Mouse (Mus musculus): Measurements from ENCODE around the gene Prl6a1.

Gene Prl6a1

DNA sequence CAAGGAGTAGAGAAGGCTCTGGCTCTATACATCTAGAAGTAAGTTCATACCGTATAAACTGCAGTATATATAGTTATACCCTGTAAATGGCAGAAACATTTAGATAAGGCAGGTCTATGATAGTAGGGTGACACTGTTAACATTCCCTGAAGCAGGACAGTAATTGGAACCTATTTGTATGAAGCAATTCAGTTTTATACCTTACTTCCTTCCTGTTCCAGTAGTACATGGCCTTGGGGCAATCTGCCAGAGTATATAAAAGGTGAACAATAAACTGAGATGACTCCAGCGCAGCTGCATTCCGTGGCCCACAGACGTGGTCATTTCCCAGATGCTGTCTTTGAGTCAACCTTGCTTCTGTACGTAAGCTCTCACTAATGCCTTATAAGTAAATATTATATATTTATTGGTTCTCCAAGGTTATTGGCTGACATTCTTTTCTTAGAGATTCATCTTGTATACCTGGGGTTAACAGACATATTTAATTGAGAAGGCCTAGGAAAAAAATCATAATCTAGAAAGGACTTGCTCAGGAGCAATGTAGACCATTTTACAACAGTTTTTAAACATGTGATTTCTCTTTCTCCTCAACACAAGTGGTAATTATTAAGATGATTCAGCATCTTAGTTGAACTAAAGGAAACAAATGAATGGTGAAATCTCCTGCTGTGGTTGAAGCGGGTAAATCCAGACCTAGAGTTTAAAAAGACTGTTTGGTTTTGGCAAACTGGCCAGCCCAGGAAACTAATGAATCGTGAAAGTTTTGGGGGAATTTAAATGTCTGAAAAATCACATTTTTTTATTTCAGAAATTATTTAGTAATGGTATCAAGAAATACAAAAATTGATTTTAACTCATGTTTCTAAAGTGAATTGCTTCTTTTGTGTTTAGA lies at the start of gene Prl6a1:
Gene Prl6a1 (plus strand): TSS at position 294 of the 892 bp plus-strand sequence.
- DNase-seq (ENCODE audit: low spot score) = no peak

DNA sequence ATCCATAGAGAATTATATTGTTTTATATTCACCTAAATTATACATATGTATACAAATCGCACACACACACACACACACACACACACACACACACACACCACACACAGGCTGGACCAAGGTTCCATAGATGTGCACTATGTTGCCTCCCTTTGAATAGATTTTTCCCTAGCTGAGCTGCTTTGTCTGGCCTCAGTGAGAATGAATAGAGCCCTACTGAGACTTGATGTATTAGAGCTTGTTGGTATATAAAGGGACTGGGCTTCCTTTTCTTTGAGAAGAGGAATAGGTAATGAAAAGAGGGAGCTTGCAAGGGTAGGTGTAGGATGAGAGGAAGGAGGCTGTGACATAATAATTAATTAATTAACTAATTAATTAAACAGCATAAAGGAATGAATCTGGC lies 22.6 kb downstream of the Prl6a1 start:
- DNase-seq (ENCODE audit: low spot score) = no peak

DNA sequence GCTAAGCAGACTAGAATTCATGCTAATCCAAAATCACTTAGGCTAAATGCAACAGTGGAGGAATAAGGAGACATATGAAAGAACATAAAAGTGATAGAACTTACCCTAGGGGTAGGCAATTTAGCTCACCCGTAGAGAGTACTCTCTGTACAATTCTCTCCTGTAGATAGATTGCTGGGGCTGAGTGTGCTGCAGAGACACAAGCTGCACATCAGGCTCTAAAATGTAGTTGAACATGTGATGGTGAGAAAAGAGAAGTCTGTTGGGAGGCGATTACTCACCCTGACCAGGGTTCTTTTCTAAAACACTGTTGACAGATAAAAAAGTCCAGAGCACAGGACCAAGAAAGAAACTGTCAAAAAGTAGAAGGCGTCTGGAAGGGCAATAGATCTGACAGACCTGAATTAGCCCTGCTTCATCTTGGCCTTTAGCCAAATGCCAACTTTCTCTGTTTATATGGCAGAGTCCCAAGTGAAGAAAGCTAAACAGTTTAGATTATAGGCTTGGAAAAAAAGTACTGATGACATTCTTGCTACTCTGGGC lies 30.4 kb downstream of the Prl6a1 start:
- peak; percentile 40 for DNase-seq (ENCODE audit: low spot score)

DNA sequence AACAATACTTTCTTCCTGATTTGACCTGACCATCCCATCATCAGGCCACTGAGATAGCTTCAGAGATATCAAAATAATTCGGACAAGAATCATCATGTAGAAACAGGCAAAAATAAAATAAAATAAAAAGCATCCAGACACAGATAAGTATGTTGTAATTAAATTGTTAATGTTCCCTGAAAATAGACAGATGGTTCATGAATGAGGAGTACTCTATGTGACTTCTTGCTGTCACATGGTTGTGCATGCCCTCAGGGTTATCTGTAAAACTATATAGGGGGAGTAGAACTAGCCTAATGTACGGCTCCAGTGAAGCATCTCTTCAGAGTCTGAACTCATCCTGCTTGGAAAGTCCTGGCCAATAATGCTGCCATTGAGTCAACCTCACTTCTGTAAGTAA lies 32.9 kb downstream of the Prl6a1 start, which contains the start of gene Prl8a2:
Gene Prl8a2 (plus strand): TSS at position 301 of the 400 bp plus-strand sequence.
- DNase-seq (ENCODE audit: low spot score) = no peak

Data from yolk sac, embryonic 10.5 days (tissue).